Mouse (Mus musculus): Measurements from ENCODE around the gene Fam171a2.

Fam171a2 gene

GRCm38 (mm10) chr11:102447497-102447896 is at the start of gene Fam171a2:
Gene Fam171a2, minus strand, starts transcription at chr11:102447682.
- DNase-seq, result peak; percentile 87

GRCm38 (mm10) chr11:102496732-102497131 is 49.2 kb upstream of the Fam171a2 start:
- no peak for DNase-seq

- DNase-seq, result no peak
Observed at GRCm38 (mm10) chr11:102496206-102496605, 48.7 kb upstream of the Fam171a2 start.

- no peak for DNase-seq
Observed at GRCm38 (mm10) chr11:102495742-102496141, 48.3 kb upstream of the Fam171a2 start.

- DNase-seq, result no peak
Observed at GRCm38 (mm10) chr11:102495114-102495513, 47.6 kb upstream of the Fam171a2 start.

GRCm38 (mm10) chr11:102494063-102494650 is 46.7 kb upstream of the Fam171a2 start:
- DNase-seq, result no peak

- DNase-seq, result no peak
Observed at GRCm38 (mm10) chr11:102493241-102493640, 45.8 kb upstream of the Fam171a2 start.

GRCm38 (mm10) chr11:102487901-102488300 is 40.4 kb upstream of the Fam171a2 start:
- no peak for DNase-seq

GRCm38 (mm10) chr11:102486733-102487386 is 39.4 kb upstream of the Fam171a2 start:
- peak; percentile 81 for DNase-seq

GRCm38 (mm10) chr11:102481779-102482178 is 34.3 kb upstream of the Fam171a2 start:
- DNase-seq, result no peak

GRCm38 (mm10) chr11:102480897-102481296 is 33.4 kb upstream of the Fam171a2 start:
- DNase-seq, result no peak

GRCm38 (mm10) chr11:102480111-102480510 is 32.6 kb upstream of the Fam171a2 start:
- DNase-seq, result no peak

GRCm38 (mm10) chr11:102479581-102479980 is 32.1 kb upstream of the Fam171a2 start:
- no peak for DNase-seq

- no peak for DNase-seq
Observed at GRCm38 (mm10) chr11:102478671-102479070, 31.2 kb upstream of the Fam171a2 start.

GRCm38 (mm10) chr11:102475027-102475426 is 27.5 kb upstream of the Fam171a2 start:
- no peak for DNase-seq

GRCm38 (mm10) chr11:102469648-102470357 is 22.3 kb upstream of the Fam171a2 start, which contains the start of gene Itga2b:
Gene Itga2b, minus strand, starts transcription at chr11:102470122.
- no peak for DNase-seq

- peak; percentile 95 for DNase-seq
Observed at GRCm38 (mm10) chr11:102467041-102467631, 19.7 kb upstream of the Fam171a2 start.

- peak; percentile 63 for DNase-seq
Observed at GRCm38 (mm10) chr11:102465713-102466436, 18.4 kb upstream of the Fam171a2 start.

GRCm38 (mm10) chr11:102464901-102465300 is 17.4 kb upstream of the Fam171a2 start:
- no peak for DNase-seq

- DNase-seq, result no peak
Observed at GRCm38 (mm10) chr11:102461764-102462163, 14.3 kb upstream of the Fam171a2 start.

GRCm38 (mm10) chr11:102460541-102460940 is 13.1 kb upstream of the Fam171a2 start:
- DNase-seq, result no peak

GRCm38 (mm10) chr11:102455740-102456396 is 8.4 kb upstream of the Fam171a2 start:
- DNase-seq, result peak; percentile 93
